Mouse (Mus musculus): ENCODE data around the gene Arid4b. TPM values are rescaled to one million over a fixed set of nuclear protein-coding genes. Genes with fewer than 3 reads are reported as not detected.

The Arid4b gene
- polyA plus RNA-seq (2017; shearing (Covaris generic)) = 217 TPM

GRCm38 (mm10) chr13:14063013-14063941 is at the start of gene Arid4b, which contains the start of gene Ggps1:
Gene Arid4b, plus strand, starts transcription at chr13:14063232.
Gene Ggps1, minus strand, starts transcription at chr13:14063488.

GRCm38 (mm10) chr13:14039292-14039965 is 23.6 kb upstream of the Arid4b start, which contains the start of gene Tbce:
Gene Tbce, minus strand, starts transcription at chr13:14039638.

Other genes with a start within 250 kb of the Arid4b start
- gene B3galnt2, start 108.8 kb upstream of the Arid4b start, polyA plus RNA-seq (2017; shearing (Covaris generic)) = 32.0 TPM
- gene Tbce, start 23.6 kb upstream of the Arid4b start, polyA plus RNA-seq (2017; shearing (Covaris generic)) = 93.7 TPM
- 126 TPM for gene Ggps1, start 256 bp downstream of the Arid4b start, polyA plus RNA-seq (2017; shearing (Covaris generic))